Mouse (Mus musculus) urinary bladder, adult 2 months (tissue): Measurements from ENCODE around the gene Abr. TPM values are rescaled to one million over a fixed set of nuclear protein-coding genes. Genes with fewer than 3 reads are reported as not detected.

Experiments
- DNase-seq: peaks from one replicate; pipeline ENCODE4 v3.0.0; 2022; ENCODE audit warnings: low spot score
- polyA plus RNA-seq: library from polyadenylated mRNA; depleted of rRNA; stranded (reverse); fragments of >200 nt; gene quantifications from 2 replicates; pipeline ENCODE4 v1.2.3, GENCODE M21; 2012

The Abr gene
- polyA plus RNA-seq, 1 experiment, result 29.6 TPM

DNA sequence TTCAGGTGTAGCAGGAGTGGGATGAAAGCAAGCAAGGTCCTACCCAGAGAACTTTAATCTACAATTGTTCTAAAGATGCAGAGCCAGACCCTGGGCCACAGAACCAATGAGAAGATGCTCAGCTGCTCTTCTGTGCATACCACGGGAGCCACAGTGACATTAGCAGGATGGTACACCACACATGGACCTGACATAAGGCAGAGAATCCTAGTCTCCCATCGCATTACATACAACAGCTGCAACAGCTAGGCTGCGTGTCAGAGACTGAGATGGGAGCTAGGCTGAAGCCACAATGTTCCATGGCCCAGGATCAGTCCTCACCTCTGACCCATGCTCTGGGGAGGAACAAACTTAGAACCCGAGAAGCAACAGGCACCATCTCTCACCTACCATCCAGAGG, 104.0 kb downstream of the Abr start:
- no peak for DNase-seq

DNA sequence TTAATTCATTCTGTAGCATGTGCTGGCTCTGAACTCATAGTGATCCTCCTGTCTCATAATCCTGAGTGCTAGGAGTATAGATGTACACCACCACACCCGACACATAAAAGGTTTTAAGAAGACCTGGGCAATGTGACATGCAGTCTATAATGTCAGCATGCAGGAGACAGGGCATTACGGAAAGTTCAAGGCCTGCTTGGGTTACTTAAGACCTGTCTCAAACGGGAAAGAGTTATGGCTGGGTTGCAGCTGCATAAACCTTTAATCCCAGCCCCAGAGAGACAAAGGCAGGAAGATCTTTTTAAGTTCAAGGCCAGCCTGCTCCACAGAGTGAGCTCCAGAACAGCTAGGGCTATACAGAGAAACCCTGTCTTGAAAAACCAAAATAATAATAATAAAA, 105.2 kb downstream of the Abr start:
- DNase-seq, result no peak

DNA sequence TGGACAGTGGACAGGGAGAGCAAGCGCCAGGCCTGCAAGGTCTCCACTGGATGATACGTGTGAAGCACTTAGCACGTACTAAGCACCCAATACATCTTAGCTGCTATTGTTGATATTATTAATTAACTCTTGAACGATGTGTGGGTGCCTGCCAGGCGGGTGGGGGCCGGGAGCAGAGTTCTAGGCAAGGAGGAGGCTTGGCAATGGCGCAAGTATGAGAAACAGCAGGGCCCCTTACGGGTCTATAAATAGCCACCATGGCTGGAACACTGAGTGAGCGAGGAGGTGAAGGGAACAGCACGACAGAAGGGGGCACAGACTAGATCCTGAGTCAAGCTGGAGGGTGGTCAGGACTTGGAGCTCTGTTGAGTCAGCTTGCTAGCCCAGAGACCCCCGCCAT, 107.0 kb downstream of the Abr start:
- no peak for DNase-seq

DNA sequence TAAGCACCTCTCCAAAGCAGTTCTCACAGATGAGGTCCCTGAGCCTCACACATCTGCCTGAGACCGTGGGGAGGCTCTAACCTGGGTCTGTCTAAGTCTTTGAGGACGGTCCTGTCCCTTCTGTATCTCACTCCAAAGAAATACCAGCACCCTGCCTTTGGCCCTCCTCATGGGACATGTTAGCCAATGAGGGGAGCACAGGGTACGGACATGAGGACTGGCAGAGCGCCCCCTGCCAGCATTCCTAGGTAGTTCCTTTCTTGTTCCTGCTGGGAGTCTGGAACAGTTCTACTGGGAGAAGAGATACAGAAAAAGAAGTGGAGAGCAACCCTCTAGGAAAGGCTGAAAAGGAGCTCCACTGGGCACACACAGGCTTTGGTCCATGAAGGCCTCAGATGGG, 111.1 kb downstream of the Abr start:
- DNase-seq, result no peak

DNA sequence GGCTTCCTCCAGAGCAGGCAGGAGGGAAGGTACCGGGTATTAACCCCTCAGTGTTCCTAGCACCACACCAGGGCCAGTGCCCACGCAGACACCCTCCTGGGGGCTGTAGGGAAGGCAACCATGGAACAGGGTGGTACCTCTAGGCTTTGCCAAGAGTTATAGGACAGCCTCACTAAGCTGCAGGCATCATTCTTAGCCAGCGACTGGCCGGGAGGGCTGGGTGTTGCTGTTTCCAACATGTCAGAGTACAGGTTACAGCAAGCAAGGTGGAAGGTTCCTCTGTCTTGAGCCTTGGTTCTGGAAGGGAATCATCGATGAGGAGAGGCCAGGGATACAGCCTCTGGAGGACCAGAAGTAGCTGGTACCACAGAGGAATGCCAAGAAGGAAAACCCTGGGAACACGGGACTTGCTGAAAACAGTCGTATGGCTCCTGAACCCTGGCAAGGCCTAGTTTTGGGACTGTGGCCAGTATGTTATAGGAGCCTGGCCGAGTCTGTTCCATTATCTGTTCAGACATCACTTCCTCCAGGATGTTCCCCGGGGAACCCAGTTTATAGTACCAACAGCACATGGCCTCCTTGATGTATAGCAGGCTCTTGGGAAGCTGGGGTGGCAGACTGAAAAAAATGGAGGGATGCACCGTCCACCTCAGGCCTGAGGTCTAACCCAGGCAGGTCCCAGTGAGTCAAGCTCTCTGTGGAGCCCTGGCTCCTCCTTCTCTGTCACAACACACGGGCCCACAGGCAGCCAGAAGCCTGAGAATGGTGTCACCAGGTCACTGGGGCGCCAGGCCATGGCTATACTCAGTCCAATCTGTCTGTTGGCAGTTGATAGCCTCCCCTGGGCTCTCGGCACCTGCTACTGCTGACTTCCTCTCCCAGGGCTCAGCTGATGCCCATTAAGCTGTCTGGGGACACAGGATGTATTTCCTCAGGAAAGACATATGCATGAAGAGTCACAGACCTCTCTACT, 112.1 kb downstream of the Abr start:
- no peak for DNase-seq

DNA sequence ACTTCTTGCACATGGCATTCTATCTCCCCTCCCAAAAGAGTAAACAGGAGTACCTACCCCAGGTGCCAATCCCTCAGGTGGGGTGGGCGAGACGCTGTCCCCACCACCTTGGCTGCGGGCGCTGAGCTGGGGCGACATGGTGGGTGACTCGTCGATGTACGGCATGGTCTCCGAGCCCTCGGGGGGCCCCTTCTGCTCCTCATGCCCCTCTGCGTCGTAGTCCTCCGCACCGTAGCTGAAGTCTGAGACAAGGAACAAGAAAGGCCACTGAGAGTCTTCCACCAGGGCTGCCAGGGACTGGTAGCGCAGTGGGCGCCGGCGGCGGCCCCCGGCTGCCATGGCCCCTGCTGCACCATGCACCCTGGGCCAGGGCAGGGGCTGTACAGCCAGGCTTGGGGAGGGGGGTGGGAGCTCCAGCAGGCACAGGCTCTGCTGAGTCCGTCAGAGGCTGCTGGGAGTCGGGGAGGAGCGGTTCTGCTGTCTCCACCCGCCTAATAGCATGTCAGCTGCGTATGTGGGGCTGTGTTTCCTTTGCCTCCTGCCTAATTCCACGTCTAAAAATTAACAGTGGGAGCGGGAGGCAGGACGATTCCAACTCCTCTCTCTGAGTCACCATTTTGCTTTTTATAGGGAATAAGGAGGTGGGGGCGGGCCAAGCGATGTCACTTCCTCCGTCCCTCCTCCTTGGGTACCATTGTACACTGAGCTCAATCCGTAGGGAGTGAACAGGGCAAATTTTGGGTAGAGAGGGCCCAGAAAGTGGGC, 113.1 kb downstream of the Abr start:
- no peak for DNase-seq

GRCm38 (mm10) chr11:76508125-76508524, 114.0 kb downstream of the Abr start:
- no peak for DNase-seq

- no peak for DNase-seq
Observed at GRCm38 (mm10) chr11:76507302-76508124, 114.6 kb downstream of the Abr start.

- DNase-seq, result no peak
Observed at GRCm38 (mm10) chr11:76506514-76507228, 115.4 kb downstream of the Abr start.

- DNase-seq, result no peak
Observed at GRCm38 (mm10) chr11:76505106-76505505, 117.0 kb downstream of the Abr start.

DNA sequence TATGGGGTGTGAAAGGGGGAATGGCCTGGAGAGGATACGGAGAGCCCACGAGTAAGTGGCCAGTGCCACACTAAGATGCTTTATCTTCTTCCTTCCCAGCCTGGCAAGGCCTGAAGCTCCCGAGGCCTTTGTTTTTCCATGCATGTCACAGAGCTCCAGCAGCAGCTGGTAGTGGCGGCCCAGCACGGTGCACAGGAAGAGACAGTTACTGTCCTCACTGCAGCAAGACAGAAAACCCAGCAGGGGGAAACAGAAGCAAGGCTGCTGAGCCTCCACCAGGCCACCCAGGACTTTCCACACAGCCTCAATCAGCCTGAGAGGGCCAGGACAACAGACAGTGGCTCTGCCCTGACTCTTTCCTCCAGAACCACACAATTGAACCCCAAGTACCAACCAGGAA, 118.1 kb downstream of the Abr start:
- no peak for DNase-seq

GRCm38 (mm10) chr11:76499987-76500386, 122.1 kb downstream of the Abr start:
- DNase-seq, result no peak

DNA sequence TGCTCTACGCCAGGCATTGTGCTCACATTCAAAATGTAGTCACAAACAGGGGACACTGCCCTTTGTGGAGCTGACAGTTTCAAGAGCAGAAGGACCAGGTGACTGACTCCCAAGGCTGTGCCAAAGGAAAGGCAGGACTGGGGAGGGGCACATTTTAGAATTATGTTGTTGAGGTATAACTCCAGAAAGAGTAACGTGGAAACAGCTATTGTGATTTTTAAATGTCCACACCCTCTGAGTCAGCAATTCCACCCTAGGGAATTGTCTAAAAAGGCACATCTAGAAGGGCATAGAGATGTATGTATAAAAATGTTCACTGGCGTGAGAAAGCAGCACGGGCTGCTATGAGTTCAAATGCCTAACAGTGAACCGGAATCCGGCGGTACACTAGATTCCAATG, 122.5 kb downstream of the Abr start:
- DNase-seq, result no peak

GRCm38 (mm10) chr11:76497769-76498152, 124.4 kb downstream of the Abr start:
- no peak for DNase-seq

DNA sequence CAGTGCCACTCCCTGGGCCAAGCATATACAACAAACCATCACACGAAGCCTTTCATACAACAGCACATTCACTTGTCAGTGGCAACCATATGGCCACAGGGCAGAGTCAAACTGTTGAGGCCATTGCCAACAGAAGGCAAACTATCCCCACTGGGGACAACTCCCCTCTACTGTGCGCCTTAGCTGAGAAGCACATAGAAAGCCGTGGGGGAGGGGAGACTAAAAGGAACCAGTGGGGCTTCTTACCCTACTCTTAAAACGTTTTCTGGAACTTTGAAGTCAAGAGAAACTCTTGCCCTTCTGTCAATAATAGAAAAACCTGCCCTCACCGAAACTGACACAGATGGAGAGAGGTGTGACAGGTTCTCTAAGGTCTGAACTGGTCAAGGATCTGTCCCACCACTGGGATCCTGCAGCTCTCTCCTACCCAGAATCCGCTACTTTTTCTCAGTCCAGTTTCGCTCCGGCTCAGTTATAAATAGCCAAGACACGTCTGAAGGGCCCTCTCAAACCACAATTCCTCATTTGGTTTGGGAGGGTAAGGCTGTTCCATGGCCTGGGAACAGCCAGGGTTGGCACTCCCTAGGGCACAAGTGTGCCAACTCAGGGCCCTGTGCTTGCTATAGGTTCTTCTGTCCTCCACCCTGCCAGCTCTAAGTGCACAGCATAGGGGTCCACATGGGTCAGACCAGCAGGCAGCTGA, 124.9 kb downstream of the Abr start:
- DNase-seq, result no peak

- DNase-seq, result no peak
Observed at GRCm38 (mm10) chr11:76496086-76496771, 125.9 kb downstream of the Abr start.

DNA sequence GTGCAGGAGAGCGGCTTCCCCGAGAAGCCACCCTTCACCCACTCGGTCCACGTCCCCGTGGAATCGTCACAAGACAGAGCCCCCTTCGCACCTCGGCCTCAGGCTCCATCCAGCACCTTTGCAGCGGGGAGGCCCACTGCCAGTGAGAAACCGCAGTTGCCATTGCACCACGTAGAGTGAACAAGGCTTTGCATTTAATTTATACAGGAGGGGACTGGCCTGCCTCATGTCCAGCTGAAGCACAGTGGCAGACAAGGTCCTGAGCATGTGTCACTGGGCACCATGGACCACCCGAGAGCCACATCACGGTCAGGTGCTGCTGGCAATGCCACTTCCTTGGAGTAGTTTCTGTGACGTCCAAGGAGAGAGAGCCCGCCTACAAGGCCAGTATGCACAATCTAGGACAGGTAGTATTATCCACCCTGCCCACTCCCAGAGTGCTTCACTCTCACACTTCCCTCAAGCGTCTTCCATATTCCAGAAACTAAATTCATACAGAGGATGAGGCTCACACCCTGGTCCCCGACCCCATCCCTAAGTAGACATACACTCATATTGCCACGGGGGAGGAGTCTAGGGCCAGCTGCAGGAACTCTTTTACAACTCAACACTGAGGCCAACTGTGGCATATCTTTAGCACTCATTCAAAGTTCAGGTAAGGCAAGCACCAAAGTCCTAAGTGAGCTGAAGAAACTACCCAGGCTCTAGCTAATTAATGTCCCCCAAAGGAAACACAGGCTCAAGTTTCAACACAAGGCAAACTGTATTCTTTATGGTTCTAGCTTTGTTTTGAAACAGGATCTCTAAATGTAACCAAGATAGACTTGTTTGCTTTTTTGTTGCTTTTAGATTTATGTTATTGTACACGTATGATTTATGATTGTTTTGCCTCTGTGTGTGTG, 126.7 kb downstream of the Abr start:
- DNase-seq, result no peak

GRCm38 (mm10) chr11:76494360-76495126, 127.6 kb downstream of the Abr start:
- DNase-seq, result peak; percentile 80
